Mouse (Mus musculus) heart, embryonic 13.5 days (tissue): ENCODE data around the gene Sstr2. TPM values are rescaled to one million over a fixed set of nuclear protein-coding genes. Genes with fewer than 3 reads are reported as not detected.

Experiments
- ATAC-seq: fragments of 200-750 bp; cut with Nextera tagmentation; 2 replicates; pipeline ENCODE4 v1.8.0; 2017; ENCODE audit warnings: moderate TSS enrichment; ENCODE audit not compliant: insufficient number of reproducible peaks, low FRiP score, low TSS enrichment; ENCODE audit errors: extremely low read depth
- H3K27ac ChIP-seq: fragments of 300-500 bp; sonication (generic); replicated peaks from 2 replicates; pipeline ENCODE4 v1.5.1; 2015; ENCODE audit warnings: moderate library complexity, mild to moderate bottlenecking, inconsistent platforms
- H3K27me3 ChIP-seq: fragments of 300-500 bp; sonication (generic); replicated peaks from 2 replicates; pipeline ENCODE4 v1.6.1; 2015; ENCODE audit warnings: mild to moderate bottlenecking, inconsistent platforms
- H3K36me3 ChIP-seq: fragments of 300-500 bp; sonication (generic); 2 replicates; pipeline ENCODE4 v1.6.1; 2015; ENCODE audit warnings: mild to moderate bottlenecking, inconsistent platforms
- H3K4me1 ChIP-seq: fragments of 300-500 bp; sonication (generic); 2 replicates; pipeline ENCODE4 v1.6.1; 2015; ENCODE audit warnings: inconsistent platforms
- H3K4me2 ChIP-seq: fragments of 300-500 bp; sonication (generic); 2 replicates; pipeline ENCODE4 v1.6.1; 2015; ENCODE audit warnings: inconsistent platforms, mild to moderate bottlenecking, moderate library complexity
- H3K4me3 ChIP-seq: fragments of 300-500 bp; sonication (generic); 2 replicates; pipeline ENCODE4 v1.5.1; 2015; ENCODE audit warnings: moderate library complexity, mild to moderate bottlenecking, inconsistent platforms
- H3K9ac ChIP-seq: fragments of 300-500 bp; sonication (generic); 2 replicates; pipeline ENCODE4 v1.6.1; 2015; ENCODE audit warnings: inconsistent platforms, mild to moderate bottlenecking, moderate library complexity
- H3K9me3 ChIP-seq: fragments of 300-500 bp; sonication (generic); 2 replicates; pipeline ENCODE4 v1.6.1; 2016; ENCODE audit warnings: inconsistent platforms
- WGBS: fragments of 180-500 bp; shearing (Covaris S2); methylation state at CpG from one replicate; pipeline ENCODE4 v1.1.7; 2015; ENCODE audit warnings: mixed read lengths; 5-methylcytosine and 5-hydroxymethylcytosine counted together
- polyA plus RNA-seq: library from polyadenylated mRNA; unstranded; fragments of >200 nt; fragmentation: Nextera tagmentation; extraction: Ambion mirVana; gene quantifications from 2 replicates; pipeline ENCODE4 v1.2.1, GENCODE M21; 2015

The Sstr2 gene
- polyA plus RNA-seq, 1 experiment from 2014 or later, result 0.39 TPM

DNA sequence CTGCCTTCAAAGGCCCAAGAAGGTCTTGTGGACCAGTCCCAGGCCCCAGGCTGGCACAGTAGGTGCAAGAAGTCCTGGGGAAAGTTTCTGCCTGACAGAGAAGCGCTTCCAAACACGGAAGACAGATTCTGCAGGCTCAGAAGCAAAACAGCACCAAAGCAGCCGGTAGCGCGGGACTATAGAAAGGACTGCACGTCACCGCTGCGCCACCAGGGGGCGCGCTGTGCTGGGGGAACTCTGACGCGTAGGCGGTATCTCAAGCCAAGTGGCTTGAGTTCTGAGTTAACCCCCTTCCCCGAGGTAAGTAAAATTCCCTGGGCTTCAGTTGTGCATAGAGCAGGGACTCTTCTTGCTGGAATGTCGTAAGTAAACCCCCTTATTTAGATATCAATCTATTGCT, 29.0 kb downstream of the Sstr2 start:
- Histone ChIP-seq H3K4me1 (peaks cover 25% of the 10 kb centered on the region), H3K4me2 (peak overlapping the region; percentile 85), H3K4me3 (peak overlapping the region; percentile 91), H3K9me3 (no peaks in the 10 kb centered on the region), H3K36me3 (peaks cover 18% of the 10 kb centered on the region), H3K27ac (no peak overlapping the region), H3K27me3 (no peaks in the 10 kb centered on the region), H3K9ac (peak overlapping the region; percentile 67)
- no peak for ATAC-seq
- 5% methylated on average over 15 of the region's 15 CpGs for WGBS

DNA sequence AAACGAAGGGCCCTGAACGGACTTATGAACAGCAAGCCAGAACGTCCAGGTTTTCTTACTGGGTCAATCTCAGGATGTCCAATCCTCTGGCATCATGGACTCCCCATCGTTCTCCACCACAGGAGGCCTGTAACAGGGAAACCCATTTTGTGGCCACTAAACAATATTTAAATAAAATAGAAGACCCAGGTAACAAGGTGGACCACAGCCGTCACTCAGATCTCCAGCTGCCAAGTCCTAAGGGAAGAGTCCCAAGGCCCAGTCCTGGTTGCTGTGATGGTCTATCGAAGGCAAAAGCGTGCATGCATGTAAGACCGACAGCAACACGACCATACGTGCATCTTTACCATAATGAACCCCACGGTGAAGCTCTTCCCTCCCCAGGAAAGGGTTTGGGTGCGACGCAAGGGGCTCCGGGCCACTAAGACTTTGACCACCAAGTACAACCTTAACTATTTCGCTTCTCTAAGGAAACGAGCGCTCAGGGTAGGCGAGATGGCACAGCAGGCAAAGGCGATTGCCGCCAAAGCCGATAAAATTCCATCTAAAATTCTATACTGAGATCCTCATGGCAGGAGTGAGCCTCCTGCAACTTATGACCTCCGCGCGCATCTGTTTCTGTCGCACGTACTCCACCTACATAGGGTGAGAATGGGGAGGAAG, 29.7 kb downstream of the Sstr2 start, which contains the start of gene Cog1:
Gene Cog1 (plus strand): TSS at position 480 of the 663 bp plus-strand sequence.
- H3K9ac ChIP-seq, result peak within 1 kb of the TSS; percentile 97
- H3K9me3 ChIP-seq, result no peaks in the 10 kb centered on the region
- no peaks in the 10 kb centered on the region for H3K27me3 ChIP-seq
- peak within 1 kb of the TSS; percentile 85 for H3K27ac ChIP-seq
- H3K4me3 ChIP-seq, result peak within 1 kb of the TSS; percentile 91
- H3K36me3 ChIP-seq, result peaks cover 24% of the 10 kb centered on the region
- ATAC-seq, result no peak
- H3K4me1 ChIP-seq, result peaks cover 25% of the 10 kb centered on the region
- 41% methylated on average over 26 of the region's 26 CpGs for WGBS
- H3K4me2 ChIP-seq, result peak within 1 kb of the TSS; percentile 85

DNA sequence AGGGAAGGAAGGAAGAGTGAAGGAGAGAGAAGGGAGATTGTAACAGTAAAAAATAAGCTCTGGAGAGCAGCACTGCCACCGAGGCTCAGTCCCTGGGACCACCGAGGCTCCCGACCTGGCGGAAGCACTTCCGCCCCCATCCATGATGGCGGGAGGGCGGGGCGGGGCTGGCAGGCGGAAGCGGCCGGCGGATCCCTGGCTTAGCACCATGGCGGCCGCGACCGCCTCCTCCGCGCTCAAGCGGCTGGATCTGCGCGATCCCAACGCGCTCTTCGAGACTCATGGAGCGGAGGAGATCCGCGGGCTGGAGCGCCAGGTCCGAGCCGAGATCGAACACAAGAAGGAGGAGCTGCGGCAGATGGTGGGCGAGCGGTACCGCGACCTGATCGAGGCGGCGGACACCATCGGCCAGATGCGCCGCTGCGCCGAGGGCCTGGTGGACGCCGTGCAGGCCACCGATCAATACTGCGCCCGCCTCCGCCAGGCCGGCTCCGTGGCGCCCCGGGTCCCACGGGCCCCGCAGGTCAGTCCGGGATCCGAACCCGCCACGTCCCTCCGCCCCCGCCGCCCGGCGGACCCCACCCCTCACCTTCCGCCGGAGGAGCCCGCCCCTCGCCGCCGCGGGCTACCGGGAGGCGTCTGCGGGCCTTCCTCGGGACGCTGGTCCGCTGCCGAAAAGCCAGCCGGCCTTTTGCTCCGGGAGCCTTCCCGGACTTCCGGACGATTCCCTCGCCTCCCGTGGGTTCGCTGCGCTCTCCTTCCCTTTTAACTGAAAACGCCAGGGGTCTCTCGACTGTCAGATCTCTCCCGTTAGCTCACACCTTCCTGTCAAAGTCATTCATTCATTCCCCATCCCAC, 30.4 kb downstream of the Sstr2 start, which contains the start of gene Slc39a11:
Gene Slc39a11 (minus strand): TSS at position 727 of the 858 bp plus-strand sequence.
- peak within 1 kb of the TSS; percentile 85 for H3K27ac ChIP-seq
- ATAC-seq, result peak; percentile 58; the same call in 1 of the 2 replicates
- peaks cover 25% of the 10 kb centered on the region for H3K4me1 ChIP-seq
- H3K36me3 ChIP-seq, result peaks cover 32% of the 10 kb centered on the region
- H3K9me3 ChIP-seq, result no peaks in the 10 kb centered on the region
- peak within 1 kb of the TSS; percentile 85 for H3K4me2 ChIP-seq
- no peaks in the 10 kb centered on the region for H3K27me3 ChIP-seq
- H3K9ac ChIP-seq, result peak within 1 kb of the TSS; percentile 97
- peak within 1 kb of the TSS; percentile 91 for H3K4me3 ChIP-seq
- under 1% methylated on average over 83 of the region's 91 CpGs for WGBS

DNA sequence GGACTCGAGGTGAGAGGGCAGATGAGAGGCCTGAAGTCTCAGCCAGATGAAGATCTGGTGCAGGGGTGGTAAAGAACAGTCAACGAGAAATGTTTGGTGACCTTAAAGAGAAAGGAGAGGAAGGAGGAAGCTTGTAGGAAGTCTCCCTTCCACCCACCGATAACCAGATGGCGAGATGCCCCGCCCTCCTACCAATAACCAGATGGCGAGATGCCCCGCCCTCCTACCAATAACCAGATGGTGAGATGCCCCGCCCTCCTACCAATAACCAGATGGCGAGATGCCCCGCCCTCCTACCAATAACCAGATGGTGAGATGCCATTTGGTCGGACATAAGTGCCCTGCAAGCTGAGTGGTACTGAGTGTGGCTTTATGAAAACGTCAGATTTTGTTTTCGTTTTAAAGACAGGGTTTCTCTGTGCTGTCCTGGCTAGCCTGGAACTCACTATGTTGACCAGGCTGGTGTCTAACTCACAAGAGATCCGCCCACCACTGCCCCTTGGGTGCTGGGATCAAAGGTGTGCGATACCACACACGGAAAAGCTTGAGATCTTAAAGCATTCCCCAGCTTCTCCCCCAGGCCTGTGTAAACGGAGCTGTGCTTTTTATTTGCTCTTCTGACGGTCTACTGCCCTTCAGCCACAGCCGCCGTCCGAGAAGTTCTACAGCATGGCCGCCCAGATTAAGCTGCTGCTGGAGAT, 32.2 kb downstream of the Sstr2 start:
- Histone ChIP-seq H3K36me3 (peaks cover 50% of the 10 kb centered on the region), H3K9ac (no peak overlapping the region), H3K27me3 (no peaks in the 10 kb centered on the region), H3K9me3 (no peaks in the 10 kb centered on the region), H3K27ac (no peak overlapping the region), H3K4me1 (peaks cover 25% of the 10 kb centered on the region), H3K4me3 (peak overlapping the region; percentile 91; the same call in 1 of the 2 replicates), H3K4me2 (peak overlapping the region; percentile 85)
- WGBS, result 70% methylated on average over 22 of the region's 22 CpGs
- ATAC-seq, result no peak

DNA sequence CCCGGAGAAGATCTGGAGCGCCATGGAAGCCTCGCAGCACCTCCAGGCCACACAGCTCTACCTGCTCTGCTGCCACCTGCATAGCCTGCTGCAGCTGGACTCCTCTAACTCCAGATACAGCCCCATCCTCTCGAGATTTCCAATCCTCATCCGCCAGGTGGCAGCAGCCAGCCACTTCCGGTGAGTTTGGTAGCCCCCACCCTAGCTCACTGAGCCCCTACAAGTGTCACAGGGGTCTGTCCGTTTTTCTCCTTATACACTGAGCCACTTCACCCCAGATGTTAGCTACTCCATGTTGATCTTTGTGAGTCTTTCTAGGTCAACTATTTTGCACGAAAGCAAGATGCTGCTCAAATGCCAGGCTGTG, 32.7 kb downstream of the Sstr2 start:
- peaks cover 55% of the 10 kb centered on the region for H3K36me3 ChIP-seq
- no peak overlapping the region for H3K9ac ChIP-seq
- no peaks in the 10 kb centered on the region for H3K9me3 ChIP-seq
- peaks cover 25% of the 10 kb centered on the region for H3K4me1 ChIP-seq
- H3K4me3 ChIP-seq, result no peak overlapping the region
- no peaks in the 10 kb centered on the region for H3K27me3 ChIP-seq
- no peak overlapping the region for H3K4me2 ChIP-seq
- H3K27ac ChIP-seq, result no peak overlapping the region
- ATAC-seq, result no peak
- 52% methylated on average over 8 of the region's 8 CpGs for WGBS

DNA sequence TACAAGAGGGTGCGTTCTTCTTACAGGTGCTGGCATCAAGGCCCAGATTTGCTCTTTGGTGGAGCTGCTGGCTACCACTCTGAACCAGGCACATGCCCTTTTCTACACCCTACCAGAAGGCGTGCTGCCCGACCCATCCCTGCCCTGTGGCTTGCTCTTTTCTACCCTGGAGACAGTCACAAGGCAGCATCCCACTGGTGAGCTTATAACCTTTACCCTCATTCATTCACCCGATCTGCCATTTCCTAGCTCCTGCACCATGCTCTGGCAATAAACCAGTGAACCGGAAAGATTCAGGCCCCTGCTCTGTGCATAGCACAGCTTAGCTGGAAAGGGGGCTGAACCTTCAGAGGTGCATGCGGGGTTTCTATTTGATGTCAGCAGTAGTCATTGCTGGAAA, 33.4 kb downstream of the Sstr2 start:
- peaks cover 61% of the 10 kb centered on the region for H3K36me3 ChIP-seq
- peaks cover 25% of the 10 kb centered on the region for H3K4me1 ChIP-seq
- no peak overlapping the region for H3K27ac ChIP-seq
- no peaks in the 10 kb centered on the region for H3K27me3 ChIP-seq
- 94% methylated on average over 6 of the region's 6 CpGs for WGBS
- no peak overlapping the region for H3K9ac ChIP-seq
- ATAC-seq, result no peak
- no peaks in the 10 kb centered on the region for H3K9me3 ChIP-seq
- H3K4me3 ChIP-seq, result no peak overlapping the region
- no peak overlapping the region for H3K4me2 ChIP-seq

DNA sequence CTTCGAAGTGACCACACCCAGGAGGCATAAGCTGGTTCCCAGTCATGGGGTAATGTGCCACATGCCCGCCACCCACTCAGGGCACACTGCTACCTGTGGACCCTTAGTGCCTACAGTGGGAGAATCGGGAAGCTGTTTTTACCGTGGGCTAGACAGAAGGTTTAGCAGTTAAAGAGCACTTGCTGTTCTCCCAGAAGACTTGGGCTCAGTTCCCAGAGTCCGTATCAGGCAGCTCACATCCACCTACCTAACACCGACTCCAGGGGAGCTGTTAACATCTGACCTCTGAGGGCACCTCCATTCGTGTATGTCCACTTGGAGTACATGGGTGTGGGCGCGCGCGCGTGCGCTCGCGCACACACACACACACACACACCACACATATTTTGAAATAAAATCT, 35.0 kb downstream of the Sstr2 start:
- Histone ChIP-seq H3K9ac (no peak overlapping the region), H3K9me3 (no peaks in the 10 kb centered on the region), H3K36me3 (peaks cover 77% of the 10 kb centered on the region), H3K4me2 (no peak overlapping the region), H3K27me3 (no peaks in the 10 kb centered on the region), H3K27ac (no peak overlapping the region), H3K4me3 (no peak overlapping the region), H3K4me1 (peaks cover 12% of the 10 kb centered on the region)
- 92% methylated on average over 15 of the region's 15 CpGs for WGBS
- no peak for ATAC-seq

DNA sequence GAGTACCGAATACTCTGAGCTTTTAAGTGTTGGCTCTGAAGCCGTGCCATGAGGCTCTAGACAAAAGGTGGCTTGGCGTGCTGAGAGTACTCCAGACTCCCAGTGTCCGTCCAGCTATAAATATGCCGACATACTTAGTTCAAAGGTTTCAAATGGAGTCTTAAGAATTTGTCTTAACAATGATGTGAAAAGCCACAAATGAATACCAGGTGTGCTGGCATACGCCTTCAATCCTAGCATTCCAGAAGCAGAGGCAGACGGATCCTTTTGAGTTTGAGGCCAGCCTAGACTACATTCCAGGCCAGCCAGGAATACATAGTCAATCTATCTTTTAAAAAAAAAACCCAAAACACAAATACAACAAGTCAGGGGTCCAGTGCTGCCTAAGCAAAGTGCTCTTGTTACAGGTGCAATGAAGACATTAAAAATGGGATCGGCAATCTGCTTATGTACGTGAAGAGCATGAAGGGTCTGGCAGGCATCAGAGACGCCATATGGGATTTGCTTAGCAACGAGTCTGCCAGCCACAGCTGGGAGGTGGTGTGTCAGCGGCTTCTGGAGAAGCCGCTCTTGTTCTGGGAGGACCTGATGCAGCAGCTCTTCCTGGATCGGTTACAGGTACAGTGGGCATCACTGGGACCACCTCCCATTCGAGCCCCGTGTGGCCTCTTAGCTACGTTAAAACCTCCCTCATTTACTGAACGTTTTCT, 35.6 kb downstream of the Sstr2 start:
- Histone ChIP-seq H3K9me3 (no peaks in the 10 kb centered on the region), H3K9ac (no peak overlapping the region), H3K27ac (no peak overlapping the region), H3K27me3 (no peaks in the 10 kb centered on the region), H3K4me3 (no peak overlapping the region), H3K4me2 (no peak overlapping the region), H3K4me1 (peaks cover 12% of the 10 kb centered on the region), H3K36me3 (peaks cover 83% of the 10 kb centered on the region)
- no peak for ATAC-seq
- WGBS, result 80% methylated on average over 18 of the region's 18 CpGs

DNA sequence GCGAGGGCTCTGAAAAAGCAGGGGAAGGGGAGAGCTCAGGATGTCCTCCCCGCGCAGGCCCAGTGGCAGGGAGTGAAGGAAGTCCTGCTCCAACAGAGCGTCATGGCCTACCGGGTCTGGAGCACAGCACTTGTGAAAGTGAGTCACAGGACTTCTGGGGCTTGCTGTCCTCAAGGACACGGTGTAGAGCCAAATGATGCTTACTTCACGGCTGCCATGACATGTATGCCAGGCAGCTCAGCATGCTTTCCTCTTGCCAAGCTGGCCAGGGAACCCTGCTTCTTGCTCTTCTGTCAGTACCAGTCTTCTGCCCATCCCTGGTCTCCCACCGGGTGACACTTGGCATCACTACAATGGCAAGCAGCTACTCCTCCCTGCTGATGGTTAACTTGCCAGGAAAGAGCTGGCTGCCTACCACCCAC, 37.4 kb downstream of the Sstr2 start:
- H3K9me3 ChIP-seq, result no peaks in the 10 kb centered on the region
- no peak overlapping the region for H3K27ac ChIP-seq
- no peak overlapping the region for H3K9ac ChIP-seq
- H3K27me3 ChIP-seq, result no peaks in the 10 kb centered on the region
- no peak for ATAC-seq
- H3K4me3 ChIP-seq, result no peak overlapping the region
- H3K36me3 ChIP-seq, result peaks cover 100% of the 10 kb centered on the region
- H3K4me1 ChIP-seq, result no peaks in the 10 kb centered on the region
- 87% methylated on average over 8 of the region's 8 CpGs for WGBS
- H3K4me2 ChIP-seq, result no peak overlapping the region

DNA sequence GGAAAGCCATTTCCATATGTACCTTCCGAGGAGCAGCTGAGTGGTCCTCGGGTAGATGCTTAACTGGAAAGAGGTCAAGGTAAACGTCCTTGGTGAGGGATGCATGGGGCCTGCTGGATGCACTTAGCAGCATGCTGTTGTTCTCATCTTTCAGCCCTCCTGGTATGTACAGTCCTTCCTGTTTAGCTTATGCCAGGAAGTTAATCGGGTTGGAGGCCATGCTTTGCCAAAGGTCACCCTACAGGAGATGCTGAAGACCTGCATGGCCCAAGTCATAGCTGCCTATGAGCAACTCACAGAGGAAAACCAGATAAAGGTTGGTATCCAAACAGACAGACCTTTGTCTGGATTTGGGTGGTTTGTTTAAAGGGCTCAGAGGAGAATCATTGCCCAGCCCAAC, 38.1 kb downstream of the Sstr2 start:
- ATAC-seq, result no peak
- Histone ChIP-seq H3K4me2 (no peak overlapping the region), H3K4me3 (no peak overlapping the region), H3K9ac (no peak overlapping the region), H3K27ac (no peak overlapping the region), H3K9me3 (no peaks in the 10 kb centered on the region), H3K4me1 (no peaks in the 10 kb centered on the region), H3K27me3 (no peaks in the 10 kb centered on the region), H3K36me3 (peaks cover 100% of the 10 kb centered on the region)
- WGBS, result 67% methylated on average over 4 of the region's 4 CpGs

DNA sequence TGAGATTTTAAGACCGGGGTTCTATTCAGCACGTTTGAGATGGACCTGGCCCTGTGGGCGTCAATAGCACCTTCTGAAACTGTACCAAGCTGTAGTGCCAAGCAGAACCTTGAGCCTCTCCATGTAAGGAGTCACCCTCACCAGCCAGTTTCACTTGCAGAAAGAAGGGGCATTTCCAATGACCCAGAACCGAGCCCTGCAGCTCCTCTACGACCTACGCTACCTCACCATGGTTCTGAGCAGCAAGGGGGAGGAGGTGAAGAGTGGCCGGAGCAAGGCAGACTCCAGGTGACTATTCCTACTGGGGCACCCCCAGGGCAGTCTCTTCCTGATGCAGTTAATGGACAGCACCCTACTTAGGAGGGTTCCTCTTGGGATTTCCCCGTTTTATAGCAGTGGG, 39.2 kb downstream of the Sstr2 start:
- Histone ChIP-seq H3K4me1 (no peaks in the 10 kb centered on the region), H3K27me3 (no peaks in the 10 kb centered on the region), H3K36me3 (peaks cover 100% of the 10 kb centered on the region), H3K4me2 (no peak overlapping the region), H3K9ac (no peak overlapping the region), H3K9me3 (no peaks in the 10 kb centered on the region), H3K4me3 (no peak overlapping the region), H3K27ac (no peak overlapping the region)
- WGBS, result 89% methylated on average over 8 of the region's 8 CpGs
- no peak for ATAC-seq
